Mouse (Mus musculus): ENCODE results near the gene Clk3.
A peak's percentile ranks its signal among the peaks of the same experiment; 100 is the strongest.
"Not testable (repeated sequence)": the region's sequence is repeated elsewhere in the genome, so short reads cannot be mapped to it uniquely, and the experiment has no call there.

Gene Clk3

DNA sequence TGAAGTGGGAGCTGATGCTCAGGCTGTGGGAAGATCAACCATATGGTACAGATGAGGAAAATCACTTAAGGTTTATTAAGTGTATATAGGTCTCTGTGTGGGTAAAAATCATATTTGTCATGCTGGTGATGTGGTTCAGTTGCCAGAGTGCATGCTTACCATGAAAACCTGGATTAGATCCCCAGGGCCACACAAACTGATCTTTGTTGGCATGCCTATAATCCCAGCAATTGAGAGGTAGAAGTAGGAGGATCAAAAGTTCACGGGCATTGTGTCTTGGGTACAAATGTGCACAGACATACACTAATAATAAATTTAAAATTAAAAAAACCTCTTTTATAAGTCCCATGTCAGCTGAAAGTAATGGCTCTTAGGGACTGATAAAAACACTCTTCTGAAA, 43.3 kb downstream of the Clk3 start:
- no peak for DNase-seq

DNA sequence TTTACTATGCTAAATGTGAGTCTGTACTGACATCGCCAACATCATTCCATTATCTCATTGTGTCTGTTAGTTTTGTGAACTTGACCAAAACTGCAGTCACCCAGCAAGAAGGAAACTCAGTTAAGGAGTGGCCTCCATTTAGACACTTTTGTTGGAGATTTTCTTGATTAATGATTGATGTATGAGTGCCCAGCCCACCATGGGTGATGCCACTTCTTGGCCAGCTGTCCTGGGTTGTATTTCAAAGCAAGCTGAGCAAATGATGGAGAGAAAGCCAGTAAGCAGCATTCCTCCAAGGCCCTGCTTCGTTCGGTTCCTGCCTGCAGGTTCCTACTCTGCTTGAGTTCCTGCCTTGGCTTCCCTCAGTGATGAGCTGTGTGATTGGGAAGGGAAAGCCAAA, 44.9 kb downstream of the Clk3 start:
- no peak for DNase-seq

DNA sequence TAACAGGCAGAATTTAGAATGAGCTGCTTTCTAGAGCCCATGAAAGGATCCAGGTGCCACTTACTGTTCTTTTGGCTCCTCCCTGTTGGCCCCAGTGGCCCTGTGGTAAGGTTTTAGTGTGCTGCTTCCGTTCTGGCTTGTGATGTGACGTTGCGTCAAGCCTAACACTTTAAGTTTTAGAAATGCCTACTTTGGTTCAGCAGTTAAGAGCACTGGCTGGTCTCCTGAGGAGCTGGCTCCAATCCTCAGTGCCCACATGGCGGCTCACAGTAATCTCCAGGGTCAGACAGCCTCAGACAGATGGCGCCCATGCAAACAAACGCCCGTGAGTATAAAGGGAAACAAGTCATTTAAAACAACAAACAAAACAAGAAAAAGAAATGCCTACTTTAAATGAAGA, 47.3 kb downstream of the Clk3 start:
- DNase-seq = no peak

DNA sequence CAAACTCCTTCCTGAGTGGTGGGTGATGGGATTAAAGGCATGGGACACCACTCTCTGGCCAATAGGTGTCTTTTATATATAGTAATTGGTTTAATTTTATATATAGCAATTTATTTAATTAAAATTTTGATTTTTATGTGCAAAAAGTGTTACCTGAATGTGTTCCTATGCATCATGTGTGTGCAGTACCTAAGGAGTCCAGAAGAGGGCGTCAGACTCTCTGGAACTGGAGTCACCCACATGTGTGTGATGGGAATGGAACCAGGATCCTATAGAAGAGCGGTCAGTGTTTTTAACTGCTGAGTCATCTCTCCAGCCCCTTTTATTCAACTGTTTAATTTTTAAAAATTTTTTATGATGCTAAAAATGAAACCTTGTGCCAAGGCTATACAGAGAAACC, 53.5 kb downstream of the Clk3 start:
- DNase-seq = no peak

DNA sequence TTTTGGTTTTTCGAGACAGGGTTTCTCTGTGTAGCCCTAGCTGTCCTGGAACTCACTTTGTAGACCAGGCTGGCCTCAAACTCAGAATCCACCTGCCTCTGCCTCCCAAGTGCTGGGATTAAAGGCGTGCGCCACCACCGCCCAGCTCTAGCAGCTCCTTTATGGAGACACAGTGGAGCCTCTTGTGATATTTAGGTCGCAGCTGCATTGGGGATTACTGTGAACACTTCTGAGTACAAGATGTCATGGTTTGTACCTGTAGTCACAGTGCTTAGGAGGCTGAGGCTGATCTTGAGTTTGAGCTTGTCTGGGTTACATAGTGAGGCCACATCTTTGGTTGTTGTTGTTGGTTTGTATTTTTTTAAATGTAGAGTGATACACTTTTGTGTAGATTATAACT, 55.4 kb downstream of the Clk3 start:
- not testable (repeated sequence) for DNase-seq

DNA sequence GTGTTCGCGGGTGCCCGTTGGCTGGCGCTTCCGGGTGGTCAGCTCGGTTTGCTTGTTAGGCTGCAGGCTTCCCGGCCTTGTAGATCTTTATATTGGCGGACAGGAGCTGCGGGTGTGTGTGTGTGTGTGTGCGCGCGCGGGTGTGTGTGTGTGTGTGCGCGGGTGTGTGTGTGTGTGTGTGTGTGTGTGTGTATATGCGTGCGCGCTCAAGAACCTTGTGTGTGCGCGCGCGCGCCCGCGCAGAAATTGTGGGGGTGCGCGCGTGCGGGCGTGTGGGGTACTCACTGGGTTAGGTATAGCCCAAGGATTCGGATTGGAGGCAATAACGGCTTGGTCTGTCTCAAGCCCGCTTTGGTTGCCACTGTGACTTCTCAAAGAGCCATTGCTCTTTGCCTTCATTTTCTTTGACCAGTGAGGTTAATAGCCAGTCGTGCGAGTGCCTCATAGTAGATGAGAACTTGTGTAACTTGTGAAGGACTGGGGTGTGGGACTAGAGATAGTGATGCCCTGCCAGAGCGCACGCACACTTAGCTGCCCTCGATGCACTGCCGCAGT, 56.9 kb downstream of the Clk3 start:
- DNase-seq = peak; percentile 61 to 67

DNA sequence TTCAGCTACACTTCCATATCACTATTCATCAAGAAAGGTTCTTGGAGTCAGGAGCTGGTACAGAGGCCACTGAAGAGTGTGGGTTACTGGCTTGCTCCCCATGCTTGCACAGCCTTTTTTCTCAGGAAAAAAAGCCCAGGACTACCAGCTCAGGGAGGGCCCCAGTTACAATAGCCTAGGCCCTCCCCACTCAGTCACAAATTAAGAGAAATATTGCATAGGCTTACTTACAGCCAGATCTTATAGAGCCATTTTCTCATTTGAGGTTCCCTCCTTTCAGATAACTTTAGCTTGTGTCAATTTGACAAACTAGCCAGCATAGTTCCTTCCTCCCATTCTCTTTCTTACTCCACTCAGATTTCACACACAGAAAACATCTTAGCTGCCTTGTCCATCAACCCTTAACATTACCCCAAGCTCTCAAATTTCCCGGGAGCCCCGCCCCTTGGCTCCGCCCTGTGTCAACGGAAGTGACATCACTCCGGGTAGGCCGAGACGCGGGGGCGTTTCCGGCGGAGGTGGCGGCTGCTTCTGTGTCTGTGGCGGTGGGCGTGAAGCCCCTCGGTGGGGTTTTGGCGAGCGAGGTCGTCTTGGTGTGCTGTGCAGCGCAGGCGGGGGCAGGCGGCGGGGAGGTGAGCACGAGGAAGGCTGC, 57.5 kb downstream of the Clk3 start, which contains the start of gene Edc3:
TSS of gene Edc3 (plus strand) at position 473 of the 652 bp plus-strand sequence.
- peak; percentile 95 to 96 for DNase-seq

DNA sequence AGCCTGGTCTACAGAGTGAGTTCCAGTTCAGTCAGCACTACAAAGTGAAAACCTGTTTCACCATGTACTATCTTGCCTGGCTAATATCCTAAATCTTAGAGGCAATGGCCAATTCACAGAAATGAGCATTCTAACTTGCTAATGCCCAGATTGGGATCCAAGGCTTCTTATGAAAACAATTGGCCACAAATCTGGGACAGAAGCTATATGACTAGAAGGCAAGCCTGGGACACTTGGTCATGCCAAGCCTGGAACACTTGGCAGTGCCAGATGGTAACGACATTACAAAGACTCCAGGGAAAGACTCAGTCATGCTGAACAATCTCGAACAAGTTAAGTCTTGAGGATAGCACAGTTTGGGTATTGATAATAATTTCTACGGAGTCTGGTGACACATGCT, 59.2 kb downstream of the Clk3 start:
- no peak for DNase-seq
